Mouse (Mus musculus) heart, embryonic 11.5 days (tissue): ENCODE data around the gene Gtf2f1. TPM values are rescaled to one million over a fixed set of nuclear protein-coding genes. Genes with fewer than 3 reads are reported as not detected.

ENCODE experiments used
- ATAC-seq: fragments of 200-750 bp; cut with Nextera tagmentation; replicated peaks from 2 replicates; pipeline ENCODE4 v1.8.0; 2017; ENCODE audit warnings: moderate library complexity; ENCODE audit not compliant: insufficient number of reproducible peaks, low FRiP score, low TSS enrichment
- H3K27ac ChIP-seq: fragments of 300-500 bp; sonication (generic); 2 replicates; pipeline ENCODE4 v1.5.1; 2014; ENCODE audit warnings: mild to moderate bottlenecking, low read depth, low read length
- H3K27me3 ChIP-seq: fragments of 300-500 bp; sonication (generic); 2 replicates; pipeline ENCODE4 v1.6.1; 2014; ENCODE audit warnings: mild to moderate bottlenecking, low read length, mixed read lengths; ENCODE audit not compliant: control insufficient read depth, insufficient read depth
- H3K36me3 ChIP-seq: fragments of 300-500 bp; sonication (generic); 2 replicates; pipeline ENCODE4 v1.6.1; 2014; ENCODE audit warnings: mild to moderate bottlenecking, low read length, moderate library complexity, mixed read lengths; ENCODE audit not compliant: control insufficient read depth, insufficient read depth
- H3K4me1 ChIP-seq: fragments of 300-500 bp; sonication (generic); 2 replicates; pipeline ENCODE4 v1.6.1; 2014; ENCODE audit warnings: low read length; ENCODE audit not compliant: control insufficient read depth, insufficient read depth
- H3K4me2 ChIP-seq: fragments of 300-500 bp; sonication (generic); 2 replicates; pipeline ENCODE4 v1.6.1; 2014; ENCODE audit warnings: mild to moderate bottlenecking, moderate library complexity
- H3K4me3 ChIP-seq: fragments of 300-500 bp; sonication (generic); 2 replicates; pipeline ENCODE4 v1.5.1; 2014; ENCODE audit warnings: low read depth, low read length
- H3K9ac ChIP-seq: fragments of 300-500 bp; sonication (generic); 2 replicates; pipeline ENCODE4 v1.6.1; 2014; ENCODE audit warnings: mild to moderate bottlenecking, low read depth, low read length, moderate library complexity
- H3K9me3 ChIP-seq: fragments of 300-500 bp; sonication (generic); replicated peaks from 2 replicates; pipeline ENCODE4 v1.6.1; 2016; ENCODE audit warnings: low read length; ENCODE audit not compliant: control insufficient read depth
- WGBS: fragments of 180-500 bp; shearing (Covaris S2); extraction: QIAGEN DNeasy Blood & Tissue Kit; methylation state at CpG from one replicate; pipeline ENCODE4 v1.1.7; 2014; ENCODE audit not compliant: insufficient replicate concordance; 5-methylcytosine and 5-hydroxymethylcytosine counted together
- polyA plus RNA-seq: library from polyadenylated mRNA; unstranded; fragments of >200 nt; fragmentation: Nextera tagmentation; extraction: Ambion mirVana; gene quantifications from 2 replicates; pipeline ENCODE4 v1.2.1, GENCODE M21; 2014

The Gtf2f1 gene
- polyA plus RNA-seq, 1 experiment from 2014 or later: 41.3 TPM

DNA sequence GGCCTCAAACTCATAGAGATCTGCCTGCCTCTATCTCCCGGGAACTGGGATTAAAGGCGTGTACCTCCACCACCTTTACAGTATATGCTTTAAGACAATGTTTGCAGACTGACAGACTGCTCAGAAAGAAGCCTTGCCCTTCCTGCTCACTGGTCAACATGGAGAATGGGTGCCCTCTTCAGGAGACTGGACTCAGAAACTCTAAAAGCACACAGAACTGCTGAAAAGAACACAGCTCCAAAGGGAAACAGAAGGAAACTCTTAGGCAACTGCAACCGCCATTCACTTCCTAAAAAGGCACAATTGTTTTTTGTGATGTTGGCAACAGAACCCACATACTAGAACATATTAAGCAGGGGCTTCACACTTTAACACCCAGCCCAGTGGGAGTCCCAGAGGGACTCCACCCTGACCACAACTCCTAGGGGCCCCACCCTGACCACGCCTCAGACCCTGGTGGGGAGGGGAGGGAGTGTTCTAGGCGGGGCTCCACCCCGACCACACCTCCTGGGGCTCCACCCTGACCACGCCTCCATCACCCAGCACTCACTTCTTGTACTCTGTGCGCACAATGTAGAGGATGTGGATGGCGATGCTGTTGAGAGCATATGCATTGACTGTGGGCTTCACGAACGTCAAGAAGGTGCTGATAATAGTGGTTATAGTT, 53.2 kb downstream of the Gtf2f1 start:
- no peak overlapping the region for H3K27ac ChIP-seq
- H3K9me3 ChIP-seq: no peaks in the 10 kb centered on the region
- H3K27me3 ChIP-seq: no peaks in the 10 kb centered on the region
- no peaks in the 10 kb centered on the region for H3K36me3 ChIP-seq
- WGBS: 16% methylated on average over 11 of the region's 11 CpGs
- no peaks in the 10 kb centered on the region for H3K4me1 ChIP-seq
- H3K4me3 ChIP-seq: no peak overlapping the region
- H3K9ac ChIP-seq: no peak overlapping the region
- peak; percentile 90 for ATAC-seq
- no peak overlapping the region for H3K4me2 ChIP-seq

- H3K27ac ChIP-seq: no peak overlapping the region
These were observed 56.2 kb downstream of the Gtf2f1 start for GRCm38 (mm10) chr17:56954871-56955270.

More at GRCm38 (mm10) chr17:56954871-56955270, 56.2 kb downstream of the Gtf2f1 start:
- Histone ChIP-seq H3K4me3 (no peak overlapping the region), H3K36me3 (no peaks in the 10 kb centered on the region), H3K4me1 (no peaks in the 10 kb centered on the region), H3K27me3 (no peaks in the 10 kb centered on the region), H3K9ac (no peak overlapping the region), H3K4me2 (no peak overlapping the region), H3K9me3 (no peaks in the 10 kb centered on the region)
- ATAC-seq: no peak
- WGBS: 73% methylated on average over 7 of the region's 7 CpGs

Other genes starting within 250 kb of the Gtf2f1 start
- 28.4 and 32.1 TPM in 2 replicates for gene Dus3l, start 246.5 kb downstream of the Gtf2f1 start, polyA plus RNA-seq
- 0.97 and 1.0 TPM in 2 replicates for gene Prr22, start 241.0 kb downstream of the Gtf2f1 start, polyA plus RNA-seq
- gene Rfx2, start 180.3 kb downstream of the Gtf2f1 start, polyA plus RNA-seq: 3.2 and 3.3 TPM in 2 replicates
- gene Acsbg2, start 136.8 kb downstream of the Gtf2f1 start, polyA plus RNA-seq: not detected in 2 replicates
- gene 1700061G19Rik, start 135.8 kb downstream of the Gtf2f1 start, polyA plus RNA-seq: 0.26 and 0.44 TPM in 2 replicates
- gene Mllt1, start 75.9 kb downstream of the Gtf2f1 start, polyA plus RNA-seq: 14.2 and 20.1 TPM in 2 replicates
- gene Acer1, start 29.2 kb downstream of the Gtf2f1 start, polyA plus RNA-seq: not detected in 2 replicates
- gene Clpp, start 21.0 kb downstream of the Gtf2f1 start, polyA plus RNA-seq: 124 and 130 TPM in 2 replicates
- gene Alkbh7, start 13.9 kb downstream of the Gtf2f1 start, polyA plus RNA-seq: 49.4 and 50.8 TPM in 2 replicates
- gene Pspn, start 11.3 kb downstream of the Gtf2f1 start, polyA plus RNA-seq: 0.50 and 0.72 TPM in 2 replicates
- 0.17 and 0.18 TPM in 2 replicates for gene Gm17949, start 181 bp upstream of the Gtf2f1 start, polyA plus RNA-seq
- 28.8 and 33.5 TPM in 2 replicates for gene Khsrp, start 20.2 kb upstream of the Gtf2f1 start, polyA plus RNA-seq
- not detected in 2 replicates for gene Slc25a41, start 30.4 kb upstream of the Gtf2f1 start, polyA plus RNA-seq
- gene Crb3, start 47.8 kb upstream of the Gtf2f1 start, polyA plus RNA-seq: 0.31 and 0.72 TPM in 2 replicates
- 11.6 and 13.3 TPM in 2 replicates for gene Slc25a23, start 48.6 kb upstream of the Gtf2f1 start, polyA plus RNA-seq
- 0.49 and 0.58 TPM in 2 replicates for gene Dennd1c, start 67.2 kb upstream of the Gtf2f1 start, polyA plus RNA-seq
- 12.2 and 15.6 TPM in 2 replicates for gene Tubb4a, start 76.5 kb upstream of the Gtf2f1 start, polyA plus RNA-seq
- gene Tnfsf9, start 94.0 kb upstream of the Gtf2f1 start, polyA plus RNA-seq: 5.5 and 6.7 TPM in 2 replicates
- gene Cd70, start 138.5 kb upstream of the Gtf2f1 start, polyA plus RNA-seq: not detected in 2 replicates
- 0.27 and 0.46 TPM in 2 replicates for gene Tnfsf14, start 182.9 kb upstream of the Gtf2f1 start, polyA plus RNA-seq
- gene C3, start 216.8 kb upstream of the Gtf2f1 start, polyA plus RNA-seq: 1.3 and 1.6 TPM in 2 replicates
- gene Gpr108, start 237.2 kb upstream of the Gtf2f1 start, polyA plus RNA-seq: 24.0 and 24.7 TPM in 2 replicates
- gene Trip10, start 238.2 kb upstream of the Gtf2f1 start, polyA plus RNA-seq: 35.1 and 36.9 TPM in 2 replicates